Mouse (Mus musculus) thymus, postnatal 36 days (tissue): ENCODE data around the gene Tent4b.

ENCODE experiments used
- DNase-seq, 2 experiments: peaks; one replicate each; pipeline ENCODE4 v3.0.0; 2022; ENCODE audit warnings: mixed read lengths in 2 of 2

The Tent4b gene

GRCm38 (mm10) chr8:88280904-88281303 is 81.9 kb downstream of the Tent4b start:
- no peak for DNase-seq

- no peak for DNase-seq
These were observed 83.7 kb downstream of the Tent4b start for GRCm38 (mm10) chr8:88282684-88283083.

- DNase-seq = no peak
These were observed 84.5 kb downstream of the Tent4b start for GRCm38 (mm10) chr8:88283243-88284115.

GRCm38 (mm10) chr8:88284738-88285137 is 85.7 kb downstream of the Tent4b start:
- DNase-seq = peak in 1 of 2 experiments; percentile 16

GRCm38 (mm10) chr8:88285469-88286356 is 86.7 kb downstream of the Tent4b start:
- peak; percentile 53 to 55 for DNase-seq

- peak in 1 of 2 experiments; percentile 9 for DNase-seq
These were observed 87.5 kb downstream of the Tent4b start for GRCm38 (mm10) chr8:88286421-88286960.

- DNase-seq = peak; percentile 75 to 80
These were observed 89.7 kb downstream of the Tent4b start for GRCm38 (mm10) chr8:88288622-88289242.

GRCm38 (mm10) chr8:88289901-88290300 is 90.9 kb downstream of the Tent4b start:
- DNase-seq = peak; percentile 76 to 78

GRCm38 (mm10) chr8:88290326-88291304 is 91.6 kb downstream of the Tent4b start:
- DNase-seq = peak; percentile 64 to 73

GRCm38 (mm10) chr8:88291305-88291690 is 92.3 kb downstream of the Tent4b start:
- no peak for DNase-seq

DNA sequence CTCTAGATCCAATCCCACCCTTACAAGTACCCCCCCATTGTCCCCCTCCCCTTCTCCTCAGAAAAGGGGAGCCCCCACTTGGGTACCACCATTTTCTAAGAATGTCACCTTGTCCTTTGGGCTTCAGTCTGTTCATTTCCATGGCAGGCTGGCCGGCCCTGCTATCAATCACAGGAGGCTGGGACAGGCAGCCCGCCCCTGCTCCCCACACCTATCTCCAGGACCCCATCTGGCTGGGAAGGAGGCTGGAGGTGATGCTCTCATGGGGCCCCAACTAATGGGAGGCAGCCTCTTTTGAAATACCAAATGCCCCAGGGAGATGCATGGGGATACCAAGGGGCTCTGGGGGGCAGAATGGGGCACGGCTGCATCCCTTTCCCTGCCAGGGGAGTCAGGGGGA is 93.9 kb downstream of the Tent4b start:
- peak in 1 of 2 experiments; percentile 19 for DNase-seq

GRCm38 (mm10) chr8:88293590-88294356 is 94.8 kb downstream of the Tent4b start:
- peak; percentile 48 to 63 for DNase-seq

DNA sequence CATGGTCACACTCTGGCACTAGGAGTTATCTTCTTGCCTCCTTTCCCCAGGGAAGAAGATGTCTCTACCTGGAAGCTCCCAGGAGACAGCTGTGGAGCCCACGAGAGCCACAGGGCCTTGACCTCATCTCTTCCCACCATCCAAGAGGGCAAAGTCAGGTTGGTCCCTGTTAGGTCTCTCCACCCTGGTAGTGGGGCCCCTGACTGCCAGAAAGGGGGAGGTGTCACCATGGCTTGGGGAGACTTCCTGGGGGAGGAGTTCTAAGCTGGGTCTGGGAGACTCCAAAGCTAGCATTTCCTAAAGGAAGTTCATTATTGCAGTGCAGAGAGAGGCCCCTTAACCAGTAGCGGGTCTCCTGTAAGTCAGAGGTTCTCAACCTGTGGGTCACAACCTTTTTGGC is 96.0 kb downstream of the Tent4b start:
- DNase-seq = peak in 1 of 2 experiments; percentile 10

DNA sequence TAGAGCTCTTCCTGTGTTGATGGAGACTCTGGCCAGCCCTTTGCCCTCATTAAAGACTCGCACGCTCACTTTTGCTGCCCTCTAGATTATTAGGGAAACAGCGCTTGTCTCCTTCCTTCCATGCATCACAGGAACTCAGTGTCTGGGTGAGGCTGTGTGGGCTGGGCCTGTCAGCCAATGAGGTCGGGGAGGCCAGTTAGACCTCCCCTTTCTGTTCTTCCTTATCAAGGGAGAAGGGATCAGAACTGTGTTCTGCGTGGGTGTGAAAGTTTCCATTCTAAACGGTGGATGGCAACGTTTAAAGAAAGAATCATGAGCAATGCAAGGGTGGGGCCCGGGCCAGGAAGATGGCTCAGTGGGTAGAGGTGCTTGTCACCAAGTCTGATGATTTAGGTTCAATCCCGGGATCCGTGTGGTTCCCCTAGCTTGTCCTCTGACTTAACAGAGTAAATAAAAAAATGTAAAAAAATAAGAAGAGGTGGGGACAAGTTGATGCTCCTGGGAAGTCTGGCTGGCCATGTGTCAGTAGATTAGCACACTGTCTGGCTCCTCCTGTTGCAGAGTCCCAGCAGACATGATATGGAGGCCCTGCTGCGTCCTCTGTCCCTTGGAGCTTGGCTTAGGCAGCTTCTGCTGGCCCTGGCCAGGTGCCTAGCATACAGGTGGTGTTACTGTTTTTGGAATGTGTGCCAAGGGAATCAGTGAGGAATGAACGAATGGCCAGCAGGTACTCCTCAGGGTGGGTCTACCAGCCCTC is 99.1 kb downstream of the Tent4b start:
- peak in 1 of 2 experiments; percentile 40 for DNase-seq

- DNase-seq = no peak
These were observed 99.7 kb downstream of the Tent4b start for GRCm38 (mm10) chr8:88298733-88299103.

DNA sequence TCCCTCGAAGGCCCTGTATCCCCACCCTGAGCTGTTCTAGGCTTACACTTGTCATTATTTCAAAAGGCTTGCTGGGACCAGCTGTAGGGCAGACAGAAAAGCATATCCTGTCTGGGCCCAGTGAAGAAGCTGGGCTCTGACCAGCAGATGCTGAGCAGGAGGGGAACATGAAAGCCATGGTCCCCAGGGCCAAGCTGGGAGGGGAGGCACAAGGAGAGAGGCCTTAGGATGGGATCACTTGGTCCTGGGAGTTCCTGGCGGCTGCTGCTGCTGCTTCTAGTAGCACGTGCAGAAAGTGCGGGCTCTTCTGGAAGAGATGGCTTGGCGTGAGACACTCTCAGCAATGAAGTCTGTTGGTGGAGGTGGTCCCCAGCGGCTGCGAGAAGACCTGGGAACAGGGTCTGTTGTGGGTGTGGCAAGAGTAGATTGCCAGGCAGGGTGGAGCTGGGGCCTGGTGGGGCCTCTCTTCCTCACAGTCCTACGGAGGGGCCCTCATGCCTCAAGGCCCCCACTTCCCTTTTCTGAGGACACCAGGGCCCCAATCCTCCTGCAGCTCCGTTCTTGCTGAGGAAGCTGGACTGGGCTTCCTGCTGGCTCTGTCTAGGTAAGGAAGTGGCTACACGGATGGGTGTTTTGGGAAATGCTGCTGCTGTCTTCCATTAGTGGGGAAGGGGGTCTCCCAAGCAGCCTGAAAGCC is 101.0 kb downstream of the Tent4b start:
- peak in 1 of 2 experiments; percentile 15 for DNase-seq

- DNase-seq = peak in 1 of 2 experiments; percentile 6
These were observed 102.8 kb downstream of the Tent4b start for GRCm38 (mm10) chr8:88301589-88302437.

GRCm38 (mm10) chr8:88305814-88306213 is 106.8 kb downstream of the Tent4b start:
- peak; percentile 46 to 64 for DNase-seq
